Mouse (Mus musculus) bone marrow, adult 2 months (tissue): ENCODE data around the gene 1700086D15Rik. TPM values are rescaled to one million over a fixed set of nuclear protein-coding genes. Genes with fewer than 3 reads are reported as not detected.

Experiments used
- H3K27ac ChIP-seq: fragments of 200-500 bp; 2 replicates; pipeline ENCODE4 v1.5.1; 2012; ENCODE audit warnings: low read depth, mild to moderate bottlenecking, control low read depth, inconsistent platforms, low read length; ENCODE audit not compliant: control insufficient read depth, poor library complexity, insufficient read depth
- H3K4me1 ChIP-seq: fragments of 200-500 bp; 2 replicates; pipeline ENCODE4 v1.6.1; 2011; ENCODE audit warnings: low read length; ENCODE audit not compliant: control insufficient read depth, insufficient read depth
- H3K4me3 ChIP-seq: fragments of 200-500 bp; replicated peaks from 2 replicates; pipeline ENCODE3; 2011; ENCODE audit warnings: mild to moderate bottlenecking, low read depth, low read length, control low read depth; ENCODE audit not compliant: control insufficient read depth
- CTCF ChIP-seq: fragments of 200-500 bp; IDR thresholded peaks from 2 replicates; pipeline ENCODE4 v1.5.1; 2011; ENCODE audit warnings: low read length, control low read depth; ENCODE audit not compliant: control insufficient read depth, insufficient read depth
- POLR2A ChIP-seq: fragments of 200-500 bp; IDR thresholded peaks from 2 replicates; pipeline ENCODE4 v1.6.1; 2011; ENCODE audit warnings: low read depth, mild to moderate bottlenecking, control low read depth, low read length, borderline replicate concordance; ENCODE audit not compliant: control insufficient read depth
- WGBS: fragments of 180-500 bp; shearing (Covaris S2); methylation state at CpG from one replicate; pipeline ENCODE4 v1.1.7; 2018; 5-methylcytosine and 5-hydroxymethylcytosine counted together
- polyA plus RNA-seq: library from polyadenylated mRNA; stranded (reverse); fragments of >200 nt; gene quantifications from 2 replicates; pipeline ENCODE4 v1.2.4, GENCODE M21; 2011; ENCODE audit warnings: low replicate concordance; ENCODE audit not compliant: missing spikeins, insufficient read depth, insufficient read length

Gene 1700086D15Rik
- not detected in 2 replicates for polyA plus RNA-seq

- no peak within 1 kb of the TSS for H3K27ac ChIP-seq
- 78% methylated on average over 5 of the region's 5 CpGs for WGBS
- H3K4me3 ChIP-seq, result no peak within 1 kb of the TSS
- no peak for TF ChIP-seq POLR2A
- TF ChIP-seq CTCF, result no peak
- no peaks in the 10 kb centered on the region for H3K4me1 ChIP-seq
These were observed at the start of gene 1700086D15Rik for GRCm38 (mm10) chr11:65159791-65160190. Gene 1700086D15Rik, minus strand, starts transcription at chr11:65159891.

GRCm38 (mm10) chr11:65209441-65209840 is 49.8 kb upstream of the 1700086D15Rik start:
- no peaks in the 10 kb centered on the region for H3K4me1 ChIP-seq
- 59% methylated on average over 6 of the region's 6 CpGs for WGBS
- H3K4me3 ChIP-seq, result no peak overlapping the region
- H3K27ac ChIP-seq, result no peak overlapping the region
- TF ChIP-seq CTCF, result no peak

- no peak overlapping the region for H3K27ac ChIP-seq
- no peak for TF ChIP-seq POLR2A
- TF ChIP-seq CTCF, result no peak
- H3K4me1 ChIP-seq, result no peaks in the 10 kb centered on the region
- 72% methylated on average over 5 of the region's 5 CpGs for WGBS
- H3K4me3 ChIP-seq, result no peak overlapping the region
These were observed 45.6 kb upstream of the 1700086D15Rik start for GRCm38 (mm10) chr11:65205306-65205705.

GRCm38 (mm10) chr11:65204651-65205050 is 45.0 kb upstream of the 1700086D15Rik start:
- Histone ChIP-seq H3K27ac (no peak overlapping the region), H3K4me3 (no peak overlapping the region), H3K4me1 (no peaks in the 10 kb centered on the region)
- WGBS, result 82% methylated on average over 13 of the region's 13 CpGs
- TF ChIP-seq CTCF (no peak), POLR2A (no peak)

- no peak overlapping the region for H3K27ac ChIP-seq
- H3K4me3 ChIP-seq, result no peak overlapping the region
- H3K4me1 ChIP-seq, result no peaks in the 10 kb centered on the region
- TF ChIP-seq POLR2A (no peak), CTCF (no peak)
- WGBS, result 56% methylated on average over 1 of the region's 1 CpGs
These were observed 43.3 kb upstream of the 1700086D15Rik start for GRCm38 (mm10) chr11:65203020-65203419.

GRCm38 (mm10) chr11:65202236-65202635 is 42.5 kb upstream of the 1700086D15Rik start:
- no peak for TF ChIP-seq POLR2A
- no peak for TF ChIP-seq CTCF
- no peak overlapping the region for H3K4me3 ChIP-seq
- H3K4me1 ChIP-seq, result no peaks in the 10 kb centered on the region
- WGBS, result 62% methylated on average over 5 of the region's 5 CpGs
- H3K27ac ChIP-seq, result no peak overlapping the region

GRCm38 (mm10) chr11:65198026-65198425 is 38.3 kb upstream of the 1700086D15Rik start:
- TF ChIP-seq POLR2A (no peak), CTCF (no peak)
- Histone ChIP-seq H3K27ac (no peak overlapping the region), H3K4me1 (no peaks in the 10 kb centered on the region), H3K4me3 (no peak overlapping the region)
- WGBS, result 72% methylated on average over 3 of the region's 3 CpGs

GRCm38 (mm10) chr11:65197280-65197679 is 37.6 kb upstream of the 1700086D15Rik start:
- WGBS, result 4% methylated on average over 3 of the region's 3 CpGs
- Histone ChIP-seq H3K27ac (no peak overlapping the region), H3K4me3 (no peak overlapping the region), H3K4me1 (no peaks in the 10 kb centered on the region)
- TF ChIP-seq POLR2A (no peak), CTCF (peak; percentile 33; the same call in 1 of the 2 replicates)

- WGBS, result 79% methylated on average over 12 of the region's 12 CpGs
- Histone ChIP-seq H3K4me1 (no peaks in the 10 kb centered on the region), H3K4me3 (no peak overlapping the region), H3K27ac (no peak overlapping the region)
- no peak for TF ChIP-seq POLR2A
- no peak for TF ChIP-seq CTCF
These were observed 27.3 kb upstream of the 1700086D15Rik start for GRCm38 (mm10) chr11:65186974-65187373.
